Mouse (Mus musculus) CH12.LX (cell line): Measurements from ENCODE around the gene Mbd6. TPM values are rescaled to one million over a fixed set of nuclear protein-coding genes. Genes with fewer than 3 reads are reported as not detected.
A peak's percentile ranks its signal among the peaks of the same experiment; 100 is the strongest.

Experiments used
- DNase-seq: peaks from one replicate; pipeline ENCODE4 v3.0.0-alpha.2; 2013; ENCODE audit errors: extremely low read depth
- H3K27ac ChIP-seq: 2 replicates; pipeline ENCODE4 v1.5.1; 2012; ENCODE audit warnings: low read depth, mild to moderate bottlenecking, control low read depth, moderate library complexity; ENCODE audit not compliant: insufficient read depth
- H3K27me3 ChIP-seq: replicated peaks from 2 replicates; pipeline ENCODE3; 2012; ENCODE audit warnings: inconsistent platforms
- H3K36me3 ChIP-seq, 2 experiments: replicated peaks in 1 of 2; 2 replicates each; pipeline versions ENCODE3 to v1.6.1; 2012; ENCODE audit warnings: inconsistent platforms in 1 of 2, low read length in 1 of 2, mild to moderate bottlenecking in 1 of 2, mixed read lengths in 1 of 2, moderate library complexity in 1 of 2; ENCODE audit not compliant: control insufficient read depth in 1 of 2, insufficient read depth in 1 of 2
- H3K4me1 ChIP-seq, 2 experiments: 2 replicates each; pipeline ENCODE4 v1.6.1; 2012; ENCODE audit warnings: inconsistent platforms in 1 of 2, moderate library complexity in 1 of 2; ENCODE audit not compliant: insufficient read depth in 2 of 2, control insufficient read depth in 1 of 2
- H3K4me2 ChIP-seq: 2 replicates; pipeline ENCODE4 v1.6.1; 2012; ENCODE audit warnings: low read depth, mild to moderate bottlenecking, control low read depth; ENCODE audit not compliant: poor library complexity, insufficient read depth, severe bottlenecking
- H3K4me3 ChIP-seq, 3 experiments: fragments of 150-350 bp in 1 of 3; sonication (generic) in 1 of 3; replicated peaks in 1 of 3; 2 replicates each; pipeline versions ENCODE3 to v1.5.1; 2011 to 2012; ENCODE audit warnings: low read depth in 2 of 3, low read length in 2 of 3, mild to moderate bottlenecking in 2 of 3, moderate library complexity in 2 of 3, control low read depth in 1 of 3, improper control_type of control experiment in 1 of 3, inconsistent platforms in 1 of 3, mixed read lengths in 1 of 3; ENCODE audit not compliant: poor library complexity in 1 of 3
- H3K79me2 ChIP-seq: replicated peaks from 2 replicates; pipeline ENCODE4 v1.6.1; 2012; ENCODE audit warnings: mild to moderate bottlenecking, moderate library complexity; ENCODE audit not compliant: control insufficient read depth, poor library complexity, insufficient read depth, severe bottlenecking; ENCODE audit errors: extremely low read depth
- H3K9ac ChIP-seq: 2 replicates; pipeline ENCODE4 v1.6.1; 2012; ENCODE audit warnings: low read depth, mild to moderate bottlenecking, control low read depth, moderate library complexity; ENCODE audit not compliant: insufficient read depth
- H3K9me3 ChIP-seq: replicated peaks from 2 replicates; pipeline ENCODE3; 2012; ENCODE audit warnings: low read length, inconsistent platforms, mixed read lengths
- BHLHE40 ChIP-seq: IDR thresholded peaks from 2 replicates; pipeline ENCODE4 v1.6.1; 2011; ENCODE audit warnings: mild to moderate bottlenecking, low read depth, low read length, improper control_type of control experiment
- CHD1 ChIP-seq: IDR thresholded peaks from 2 replicates; pipeline ENCODE4 v1.6.1; 2012; ENCODE audit warnings: low read depth, low read length, improper control_type of control experiment, inconsistent platforms
- CHD2 ChIP-seq: IDR thresholded peaks from 2 replicates; pipeline ENCODE4 v1.6.1; 2011; ENCODE audit warnings: low read length, improper control_type of control experiment
- ELF1 ChIP-seq: IDR thresholded peaks from 2 replicates; pipeline ENCODE4 v1.6.1; 2014; ENCODE audit warnings: low read depth, mild to moderate bottlenecking, inconsistent platforms, low read length, improper control_type of control experiment
- ETS1 ChIP-seq: conservative IDR thresholded peaks from 2 replicates; pipeline ENCODE4 v1.6.1; 2012; ENCODE audit warnings: low read depth, mild to moderate bottlenecking, inconsistent platforms, low read length, improper control_type of control experiment, moderate library complexity
- HCFC1 ChIP-seq: IDR thresholded peaks from 2 replicates; pipeline ENCODE4 v1.6.1; 2012; ENCODE audit warnings: low read depth, mild to moderate bottlenecking, inconsistent platforms, low read length, improper control_type of control experiment
- JUN ChIP-seq: IDR thresholded peaks from 2 replicates; pipeline ENCODE4 v1.6.1; 2011; ENCODE audit warnings: low read depth, mild to moderate bottlenecking, low read length, improper control_type of control experiment, moderate library complexity; ENCODE audit not compliant: insufficient read depth
- JUND ChIP-seq: conservative IDR thresholded peaks from 2 replicates; pipeline ENCODE4 v1.6.1; 2011; ENCODE audit warnings: low read depth, low read length, improper control_type of control experiment
- KAT2A ChIP-seq: IDR thresholded peaks from 2 replicates; pipeline ENCODE4 v1.6.1; 2012; ENCODE audit warnings: low read length, improper control_type of control experiment, inconsistent platforms; ENCODE audit not compliant: insufficient replicate concordance
- MAZ ChIP-seq: IDR thresholded peaks from 2 replicates; pipeline ENCODE4 v1.6.1; 2012; ENCODE audit warnings: low read depth, mild to moderate bottlenecking, inconsistent platforms, low read length, improper control_type of control experiment, moderate library complexity
- MEF2A ChIP-seq: IDR thresholded peaks from 2 replicates; pipeline ENCODE4 v1.6.1; 2014; ENCODE audit warnings: low read depth, mild to moderate bottlenecking, inconsistent platforms, low read length, improper control_type of control experiment, borderline replicate concordance
- MXI1 ChIP-seq: IDR thresholded peaks from 2 replicates; pipeline ENCODE4 v1.6.1; 2011; ENCODE audit warnings: mild to moderate bottlenecking, low read depth, low read length, improper control_type of control experiment
- MYC ChIP-seq: IDR thresholded peaks from 2 replicates; pipeline ENCODE4 v1.6.1; 2011; ENCODE audit warnings: low read depth, mild to moderate bottlenecking, improper control_type of control experiment, low read length
- PAX5 ChIP-seq: IDR thresholded peaks from 2 replicates; pipeline ENCODE4 v1.6.1; 2012; ENCODE audit warnings: low read length, inconsistent platforms, mixed read lengths
- POLR2A ChIP-seq: IDR thresholded peaks from 2 replicates; pipeline ENCODE4 v1.6.1; 2011; ENCODE audit warnings: low read depth, mild to moderate bottlenecking, improper control_type of control experiment, low read length
- POLR2AphosphoS2 ChIP-seq: IDR thresholded peaks from 2 replicates; pipeline ENCODE4 v1.6.1; 2011; ENCODE audit warnings: low read depth, low read length, improper control_type of control experiment
- SIN3A ChIP-seq: IDR thresholded peaks from 2 replicates; pipeline ENCODE4 v1.6.1; 2012; ENCODE audit warnings: low read length, improper control_type of control experiment, inconsistent platforms
- TCF12 ChIP-seq: IDR thresholded peaks from 2 replicates; pipeline ENCODE4 v1.6.1; 2014; ENCODE audit warnings: low read depth, mild to moderate bottlenecking, inconsistent platforms, low read length, improper control_type of control experiment
- USF1 ChIP-seq: IDR thresholded peaks from 2 replicates; pipeline ENCODE4 v1.6.1; 2014; ENCODE audit warnings: low read depth, mild to moderate bottlenecking, inconsistent platforms, low read length, improper control_type of control experiment
- ZC3H11A ChIP-seq: IDR thresholded peaks from 2 replicates; pipeline ENCODE4 v1.6.1; 2012; ENCODE audit warnings: low read depth, mild to moderate bottlenecking, inconsistent platforms, low read length, improper control_type of control experiment
- ZNF384 ChIP-seq: IDR thresholded peaks from 2 replicates; pipeline ENCODE4 v1.6.1; 2012; ENCODE audit warnings: low read depth, low read length, improper control_type of control experiment, inconsistent platforms
- dilution Hi-C: fragments of 300-500 bp; cut with MboI; formaldehyde crosslinking; loops from 2 replicates; pipeline ENCODE4 v1.14.3; 2020; ENCODE audit warnings: low sequenced_read_pairs; ENCODE audit not compliant: extremely low pct_unique_long_range_greater_than_20kb, extremely low pct_ligation_motif_present
- in situ Hi-C: fragments of 300-500 bp; cut with MboI; formaldehyde crosslinking; loops from 3 replicates; pipeline ENCODE4 v1.14.3; 2019; ENCODE audit warnings: low sequenced_read_pairs, low pct_ligation_motif_present, low pct_unique_long_range_greater_than_20kb, mixed read lengths
- polyA plus RNA-seq: library from polyadenylated mRNA; unstranded; fragments of >175 nt; gene quantifications from 2 replicates; pipeline ENCODE4 v1.2.1, GENCODE M21; 2012; ENCODE audit warnings: low read depth; ENCODE audit not compliant: insufficient read length
- total RNA-seq, 2 experiments: library from RNA; depleted of rRNA; stranded (reverse); fragments of 300-350 nt in 1 of 2; fragments of >200 nt in 1 of 2; gene quantifications; 2 replicates each; pipeline ENCODE4 v1.2.3; 2012 to 2014

Mbd6 gene
- total and polyA plus RNA-seq, 3 experiments: 0.74 to 16.5 (median 2.7) TPM

DNA sequence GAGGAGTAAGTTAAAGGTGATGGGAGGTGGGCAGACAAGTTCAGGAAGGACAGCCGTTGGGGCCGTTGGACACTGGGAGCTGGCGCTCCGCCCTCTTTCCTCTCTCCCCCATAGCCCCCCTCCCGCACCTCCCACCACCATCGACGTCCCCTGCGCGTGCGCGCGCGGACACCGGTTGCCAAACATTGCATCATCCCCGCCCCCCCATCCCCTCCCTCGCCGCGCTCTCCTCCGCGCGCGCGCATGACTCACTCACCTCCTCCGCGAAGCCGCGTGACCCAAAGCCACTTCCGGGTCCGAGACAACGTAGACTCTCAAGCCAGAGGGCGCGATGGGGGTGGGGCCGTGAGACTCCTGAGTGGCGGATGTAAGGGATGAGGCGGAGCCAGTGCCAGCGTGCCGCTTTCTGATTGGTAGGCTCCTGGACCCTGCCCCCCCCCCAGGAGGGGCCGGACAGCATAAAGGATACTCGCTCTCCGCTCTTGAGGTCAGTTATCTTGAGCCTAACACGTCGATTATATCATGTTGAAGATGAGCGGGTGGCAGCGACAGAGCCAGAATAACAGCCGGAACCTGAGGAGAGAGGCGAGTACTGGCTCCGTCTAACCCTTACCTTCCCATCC is 1.6 kb upstream of the Mbd6 start (continued):
- TF ChIP-seq KAT2A (peak; percentile 63; the same call in 1 of the 2 replicates), ETS1 (peak; percentile 88), ZC3H11A (no peak), MXI1 (peak; percentile 86), MYC (peak; percentile 64), POLR2AphosphoS2 (peak; percentile 99), BHLHE40 (peak; percentile 95), MAZ (peak; percentile 99; the same call in 1 of the 2 replicates), ZNF384 (no peak)

DNA sequence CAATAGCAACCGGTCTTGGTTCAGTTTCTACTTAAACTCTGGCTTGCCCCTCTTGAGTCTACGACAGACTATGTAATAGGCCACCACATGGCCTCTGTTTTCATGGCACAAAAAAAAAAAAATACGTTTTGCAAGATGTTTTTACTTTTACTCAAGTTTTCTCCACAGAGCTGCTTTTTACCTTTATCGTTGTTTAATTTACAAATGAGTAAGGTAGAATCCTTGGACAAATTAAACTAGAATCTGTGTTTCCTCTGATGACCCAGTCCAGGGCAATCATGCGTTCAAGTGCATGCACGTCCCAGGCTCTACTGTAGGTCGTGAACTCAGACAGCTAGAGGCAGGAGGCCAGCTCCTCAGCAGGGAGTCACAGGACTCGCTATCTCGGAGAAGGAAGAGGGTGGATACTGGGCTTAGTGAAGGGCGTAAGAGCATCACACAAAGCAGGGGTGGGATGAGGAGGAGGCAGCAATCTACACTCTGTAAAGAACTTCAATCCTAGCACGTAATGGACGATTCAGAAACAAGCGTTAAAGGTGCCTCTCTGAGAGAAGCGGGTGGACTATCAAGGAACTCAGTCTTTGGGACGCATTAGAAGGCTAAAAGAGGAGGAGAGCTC is 864 bp upstream of the Mbd6 start:
- H3K9ac ChIP-seq: peak overlapping the region; percentile 41
- peak; percentile 8; the same call in 1 of the 2 replicates for TF ChIP-seq SIN3A
- 0 out of 2 replicates have a peak, but pooled peaks have one; percentile 11 for TF ChIP-seq MAZ
- peak; percentile 24 for TF ChIP-seq HCFC1
- TF ChIP-seq ELF1: no peak
- peak; percentile 69 for TF ChIP-seq MYC
- peak overlapping the region; percentile 99 for H3K27ac ChIP-seq
- dilution Hi-C loops (no loop called here), in situ Hi-C loops (no loop called here)
- peak; percentile 61 for DNase-seq
- peak overlapping the region; percentile 18 for H3K4me2 ChIP-seq
- H3K9me3 ChIP-seq: no peaks in the 10 kb centered on the region
- H3K4me3 ChIP-seq: peak overlapping the region; percentile 19 to 74 (median 38)
- H3K79me2 ChIP-seq: peaks cover 53% of the 10 kb centered on the region
- peaks cover 20 to 46% of the 10 kb centered on the region in 2 experiments for H3K4me1 ChIP-seq
- no peaks in the 10 kb centered on the region for H3K27me3 ChIP-seq
- H3K36me3 ChIP-seq: peaks cover 49 to 60% of the 10 kb centered on the region in 2 experiments

DNA sequence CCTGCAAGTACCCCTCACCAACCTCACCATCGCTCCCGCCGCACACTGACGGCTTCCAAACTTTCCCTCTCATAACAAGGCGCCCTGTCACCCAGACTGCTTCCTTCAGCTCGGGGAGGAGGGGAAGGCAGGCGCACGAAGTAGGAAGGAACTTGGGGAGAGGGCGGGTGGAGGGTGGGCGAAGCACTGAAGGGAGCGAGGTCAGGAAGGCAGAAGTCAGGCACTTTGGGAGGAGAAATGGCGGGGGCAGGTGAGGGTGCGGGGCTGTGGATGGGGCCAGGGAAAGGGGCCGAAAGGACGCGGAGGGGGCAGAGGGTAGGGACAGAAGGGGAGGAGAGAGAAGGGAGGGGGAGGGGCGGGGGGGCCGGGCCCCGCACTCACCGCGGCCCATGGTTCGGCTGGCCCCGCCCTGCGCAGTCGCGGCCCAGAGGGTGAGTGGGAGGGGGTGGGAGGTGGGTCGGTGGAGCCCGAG is 454 bp downstream of the Mbd6 start:
- H3K36me3 ChIP-seq: peaks cover 50 to 60% of the 10 kb centered on the region in 2 experiments
- in situ Hi-C loops: no loop called here

More for the DNA sequence above, 454 bp downstream of the Mbd6 start:
- peak; percentile 51 for DNase-seq
- H3K9me3 ChIP-seq: no peaks in the 10 kb centered on the region
- TF ChIP-seq JUN (no peak), CHD1 (no peak), MEF2A (no peak), JUND (no peak), PAX5 (no peak), USF1 (no peak), CHD2 (peak; percentile 24; the same call in 1 of the 2 replicates), POLR2A (0 out of 2 replicates have a peak, but pooled peaks have one; percentile 13), POLR2AphosphoS2 (no peak), MAZ (0 out of 2 replicates have a peak, but pooled peaks have one; percentile 41), BHLHE40 (no peak), SIN3A (no peak), HCFC1 (0 out of 2 replicates have a peak, but pooled peaks have one; percentile 5), TCF12 (no peak)
- TF ChIP-seq, all 38 proteins: peak for 4
- Histone ChIP-seq H3K27me3 (no peaks in the 10 kb centered on the region), H3K4me3 (peak overlapping the region; percentile 74 to 83 (median 75)), H3K79me2 (peaks cover 41% of the 10 kb centered on the region), H3K4me1 (peaks cover 16 to 36% of the 10 kb centered on the region in 2 experiments), H3K4me2 (peak overlapping the region; percentile 75), H3K27ac (peak overlapping the region; percentile 77), H3K9ac (peak overlapping the region; percentile 63)
- dilution Hi-C loops: no loop called here
